Mouse (Mus musculus) hindbrain, embryonic 11.5 days (tissue): Measurements from ENCODE around the gene Adam10. TPM values are rescaled to one million over a fixed set of nuclear protein-coding genes. Genes with fewer than 3 reads are reported as not detected.

Experiments
- ATAC-seq: fragments of 200-750 bp; cut with Nextera tagmentation; 2 replicates; pipeline ENCODE4 v1.8.0; 2017; ENCODE audit warnings: mild to moderate bottlenecking, moderate TSS enrichment, moderate library complexity; ENCODE audit not compliant: low FRiP score
- DNase-seq: peaks from one replicate; pipeline ENCODE4 v3.0.0-alpha.2; 2015; ENCODE audit warnings: low spot score
- H3K27ac ChIP-seq: fragments of 300-500 bp; sonication (generic); 2 replicates; pipeline ENCODE4 v1.5.1; 2014; ENCODE audit warnings: mild to moderate bottlenecking, low read depth, low read length
- H3K27me3 ChIP-seq: fragments of 300-500 bp; sonication (generic); 2 replicates; pipeline ENCODE4 v1.6.1; 2014; ENCODE audit warnings: mild to moderate bottlenecking, low read length, moderate library complexity, mixed read lengths; ENCODE audit not compliant: control insufficient read depth, insufficient read depth
- H3K36me3 ChIP-seq: fragments of 300-500 bp; sonication (generic); 2 replicates; pipeline ENCODE4 v1.6.1; 2014; ENCODE audit warnings: mild to moderate bottlenecking, low read length, moderate library complexity, mixed read lengths; ENCODE audit not compliant: control insufficient read depth, insufficient read depth
- H3K4me1 ChIP-seq: fragments of 300-500 bp; sonication (generic); replicated peaks from 2 replicates; pipeline ENCODE4 v1.6.1; 2014; ENCODE audit warnings: low read length, mixed read lengths; ENCODE audit not compliant: control insufficient read depth, insufficient read depth
- H3K4me2 ChIP-seq: fragments of 300-500 bp; sonication (generic); replicated peaks from 2 replicates; pipeline ENCODE4 v1.6.1; 2014; ENCODE audit warnings: mild to moderate bottlenecking, low read depth, low read length
- H3K4me3 ChIP-seq: fragments of 300-500 bp; sonication (generic); 2 replicates; pipeline ENCODE4 v1.5.1; 2014; ENCODE audit warnings: low read depth, low read length
- H3K9ac ChIP-seq: fragments of 300-500 bp; sonication (generic); 2 replicates; pipeline ENCODE4 v1.6.1; 2014; ENCODE audit warnings: low read depth, low read length
- H3K9me3 ChIP-seq: fragments of 300-500 bp; sonication (generic); 2 replicates; pipeline ENCODE4 v1.6.1; 2016; ENCODE audit warnings: low read length; ENCODE audit not compliant: control insufficient read depth
- WGBS: fragments of 180-500 bp; shearing (Covaris S2); extraction: QIAGEN DNeasy Blood & Tissue Kit; methylation state at CpG from one replicate; pipeline ENCODE4 v1.1.7; 2014; 5-methylcytosine and 5-hydroxymethylcytosine counted together
- polyA plus RNA-seq: library from polyadenylated mRNA; unstranded; fragments of >200 nt; fragmentation: Nextera tagmentation; extraction: Ambion mirVana; gene quantifications from 2 replicates; pipeline ENCODE4 v1.2.1, GENCODE M21; 2014

The Adam10 gene
- polyA plus RNA-seq, 1 experiment from 2014 or later = 64.9 TPM

GRCm38 (mm10) chr9:70669197-70669596 is 9.6 kb upstream of the Adam10 start:
- Histone ChIP-seq H3K9me3 (no peaks in the 10 kb centered on the region), H3K27ac (no peak overlapping the region), H3K9ac (no peak overlapping the region), H3K27me3 (no peaks in the 10 kb centered on the region), H3K36me3 (no peaks in the 10 kb centered on the region), H3K4me2 (no peak overlapping the region), H3K4me1 (no peaks in the 10 kb centered on the region), H3K4me3 (no peak overlapping the region)
- ATAC-seq (no peak), DNase-seq (no peak)
- WGBS = 76% methylated on average over 2 of the region's 2 CpGs

GRCm38 (mm10) chr9:70670381-70670780 is 8.4 kb upstream of the Adam10 start:
- Histone ChIP-seq H3K4me2 (no peak overlapping the region), H3K27me3 (no peaks in the 10 kb centered on the region), H3K4me3 (no peak overlapping the region), H3K9me3 (no peaks in the 10 kb centered on the region), H3K4me1 (no peaks in the 10 kb centered on the region), H3K27ac (no peak overlapping the region), H3K36me3 (no peaks in the 10 kb centered on the region), H3K9ac (no peak overlapping the region)
- WGBS = 91% methylated on average over 6 of the region's 6 CpGs
- DNase-seq (no peak), ATAC-seq (no peak)

- ATAC-seq (no peak), DNase-seq (no peak)
- H3K9me3 ChIP-seq = no peaks in the 10 kb centered on the region
- H3K4me2 ChIP-seq = no peak overlapping the region
- no peak overlapping the region for H3K9ac ChIP-seq
- H3K4me3 ChIP-seq = no peak overlapping the region
- H3K27ac ChIP-seq = no peak overlapping the region
- no peaks in the 10 kb centered on the region for H3K4me1 ChIP-seq
- no peaks in the 10 kb centered on the region for H3K27me3 ChIP-seq
- no peaks in the 10 kb centered on the region for H3K36me3 ChIP-seq
- WGBS = 78% methylated on average over 6 of the region's 6 CpGs
Measured at GRCm38 (mm10) chr9:70671278-70671677, 7.5 kb upstream of the Adam10 start.

DNA sequence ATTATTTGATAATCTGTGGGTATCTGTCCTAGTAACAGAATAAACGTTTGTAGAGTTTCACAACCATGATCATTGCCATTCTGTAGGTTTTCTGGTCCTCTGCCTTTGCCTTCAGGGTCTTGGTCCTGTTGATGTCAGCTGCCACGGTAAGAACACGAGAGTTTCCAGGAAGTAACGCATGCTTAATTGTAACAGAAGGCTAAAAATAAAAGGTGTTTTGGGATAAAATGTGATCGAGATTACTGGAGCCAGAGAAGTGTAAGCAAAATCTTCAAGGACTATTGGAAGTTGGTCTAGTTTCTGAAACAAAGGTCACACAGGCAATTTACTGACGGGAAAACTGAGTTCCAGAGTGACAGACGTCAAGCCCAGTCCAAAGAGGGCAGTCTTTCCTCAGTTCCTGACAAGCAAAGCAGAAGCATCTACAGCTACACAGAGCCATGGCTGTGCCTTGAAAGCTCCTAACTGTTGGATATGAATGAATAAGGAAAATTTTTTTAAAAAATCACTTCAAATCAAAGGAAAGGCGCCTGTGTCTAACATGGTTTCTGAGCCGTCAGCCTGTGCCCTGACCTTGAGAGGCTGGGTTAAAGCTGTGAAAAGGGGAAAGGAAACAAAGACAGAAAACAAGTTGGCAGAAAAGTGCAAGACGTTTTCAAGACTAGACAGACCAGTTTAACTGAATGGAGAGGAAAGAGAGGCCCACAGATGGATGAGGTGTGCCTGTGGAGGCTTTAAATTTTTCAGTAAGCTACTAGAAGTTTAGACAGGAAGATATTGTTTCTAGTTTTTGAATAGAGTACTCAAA is 6.8 kb upstream of the Adam10 start:
- Histone ChIP-seq H3K27ac (no peak overlapping the region), H3K9ac (no peak overlapping the region), H3K4me2 (no peak overlapping the region), H3K36me3 (no peaks in the 10 kb centered on the region), H3K27me3 (no peaks in the 10 kb centered on the region), H3K9me3 (no peaks in the 10 kb centered on the region), H3K4me3 (no peak overlapping the region), H3K4me1 (no peaks in the 10 kb centered on the region)
- DNase-seq (no peak), ATAC-seq (no peak)
- WGBS = 59% methylated on average over 10 of the region's 10 CpGs

DNA sequence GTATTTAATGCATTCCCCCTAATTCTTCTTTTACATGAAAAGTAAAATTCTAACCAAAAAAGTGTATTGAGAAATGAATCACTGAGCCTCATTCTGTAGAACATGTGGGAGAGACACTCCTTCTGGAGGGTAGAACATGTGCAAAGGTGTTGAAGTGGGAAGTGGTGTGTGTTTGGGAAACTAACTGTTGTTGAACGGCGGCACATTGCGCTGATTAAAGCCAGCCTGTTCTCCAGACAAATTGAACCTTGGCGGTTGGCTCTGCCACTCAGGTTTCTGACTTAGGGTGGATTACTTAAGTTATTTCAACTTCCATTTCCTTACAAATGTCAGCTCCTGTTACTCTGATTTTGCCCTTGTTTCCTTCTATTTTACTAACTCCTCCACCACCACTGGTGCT is 5.1 kb upstream of the Adam10 start:
- Histone ChIP-seq H3K4me1 (no peaks in the 10 kb centered on the region), H3K9me3 (no peaks in the 10 kb centered on the region), H3K4me2 (no peak overlapping the region), H3K9ac (no peak overlapping the region), H3K27ac (no peak overlapping the region), H3K4me3 (no peak overlapping the region), H3K27me3 (no peaks in the 10 kb centered on the region), H3K36me3 (no peaks in the 10 kb centered on the region)
- 86% methylated on average over 4 of the region's 4 CpGs for WGBS
- DNase-seq (no peak), ATAC-seq (no peak)

DNA sequence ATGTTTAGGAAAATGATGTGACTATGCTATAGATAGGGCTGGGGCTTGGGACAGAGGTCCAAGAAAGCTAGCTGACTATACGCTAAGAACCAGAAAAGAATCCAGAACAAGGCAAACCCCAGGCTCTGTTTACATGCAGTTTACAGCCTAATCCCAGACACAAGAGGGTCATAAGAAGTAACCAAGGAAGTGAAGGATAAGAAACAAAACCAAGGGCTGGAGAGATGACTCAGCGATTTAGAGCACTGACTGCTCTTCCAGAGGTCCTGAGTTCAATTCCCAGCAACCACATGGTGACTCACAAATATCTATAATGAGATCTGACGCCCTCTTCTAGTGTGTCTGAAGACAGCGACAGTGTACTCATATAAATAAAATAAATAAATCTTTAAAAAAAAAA is 3.7 kb upstream of the Adam10 start:
- Histone ChIP-seq H3K36me3 (no peaks in the 10 kb centered on the region), H3K27me3 (no peaks in the 10 kb centered on the region), H3K4me2 (no peak overlapping the region), H3K27ac (no peak overlapping the region), H3K9ac (no peak overlapping the region), H3K4me3 (no peak overlapping the region), H3K4me1 (no peaks in the 10 kb centered on the region), H3K9me3 (no peaks in the 10 kb centered on the region)
- 79% methylated on average over 4 of the region's 4 CpGs for WGBS
- ATAC-seq (no peak), DNase-seq (no peak)

GRCm38 (mm10) chr9:70675961-70676360 is 2.8 kb upstream of the Adam10 start:
- DNase-seq = no peak
- H3K27ac ChIP-seq = no peak overlapping the region
- H3K9ac ChIP-seq = no peak overlapping the region
- no peaks in the 10 kb centered on the region for H3K27me3 ChIP-seq
- no peak for ATAC-seq
- H3K36me3 ChIP-seq = no peaks in the 10 kb centered on the region
- no peak overlapping the region for H3K4me3 ChIP-seq
- no peaks in the 10 kb centered on the region for H3K9me3 ChIP-seq
- no peaks in the 10 kb centered on the region for H3K4me1 ChIP-seq
- WGBS = 89% methylated on average over 5 of the region's 5 CpGs
- no peak overlapping the region for H3K4me2 ChIP-seq

GRCm38 (mm10) chr9:70679132-70680091 is 615 bp downstream of the Adam10 start:
- peak overlapping the region; percentile 96 for H3K4me3 ChIP-seq
- DNase-seq = peak; percentile 75
- no peaks in the 10 kb centered on the region for H3K9me3 ChIP-seq
- H3K4me2 ChIP-seq = peak overlapping the region; percentile 68
- H3K4me1 ChIP-seq = no peaks in the 10 kb centered on the region
- WGBS = under 1% methylated on average over 68 of the region's 103 CpGs
- H3K9ac ChIP-seq = peak overlapping the region; percentile 96
- peak; percentile 83 for ATAC-seq
- H3K36me3 ChIP-seq = no peaks in the 10 kb centered on the region
- H3K27me3 ChIP-seq = no peaks in the 10 kb centered on the region
- peak overlapping the region; percentile 97 for H3K27ac ChIP-seq
